Mouse (Mus musculus): Measurements from ENCODE around the gene Kcns1.

- TF ChIP-seq POLR2A (IDR thresholded peaks at IDR 0.05; ENCODE audit: low read depth, low read length) (no peak), CTCF (IDR thresholded peaks at IDR 0.05; ENCODE audit: extremely low read depth, insufficient read depth, insufficient read length, insufficient replicate concordance) (no peak)
Observed at GRCm38 (mm10) chr2:164190576-164190975, 19.7 kb upstream of the Kcns1 start, which contains the start of gene Wfdc12.
